Mouse (Mus musculus): ENCODE results near the gene Usp16. TPM values are rescaled to one million over a fixed set of nuclear protein-coding genes. Genes with fewer than 3 reads are reported as not detected.

The Usp16 gene
- total and polyA plus RNA-seq, 3 experiments = 80.9 to 149 (median 85.6) TPM

GRCm38 (mm10) chr16:87470579-87470978, 16.1 kb downstream of the Usp16 start (continued):
- no peak for TF ChIP-seq MAZ (IDR thresholded peaks at IDR 0.05; ENCODE audit: low read depth, low read length)

DNA sequence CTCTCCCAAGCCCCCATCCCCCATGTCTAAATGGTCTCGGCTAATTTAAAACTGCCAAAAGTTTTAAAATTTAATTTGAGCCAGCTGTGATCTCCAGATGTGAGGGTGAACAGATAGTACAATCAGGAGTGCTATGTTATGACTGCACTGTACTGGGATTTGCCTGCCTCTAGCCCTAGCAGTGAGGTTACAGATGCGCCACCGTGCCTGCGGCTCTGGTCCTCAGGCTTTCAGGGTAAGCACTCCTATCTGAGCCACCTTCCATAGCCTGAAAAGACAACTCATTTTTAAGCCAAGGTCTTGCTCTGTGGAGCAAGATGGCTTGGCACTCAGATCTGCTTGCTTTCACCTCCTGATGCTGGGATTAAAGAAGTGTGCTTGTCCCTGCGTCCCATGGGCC, 29.9 kb downstream of the Usp16 start:
- Histone ChIP-seq H3K4me2 (ENCODE audit: insufficient read depth, low read depth, poor library complexity, severe bottlenecking) (no peak overlapping the region), H3K9me3 (replicated peaks; ENCODE audit: low read length) (no peaks in the 10 kb centered on the region), H3K27ac (ENCODE audit: insufficient read depth, low read depth) (0 out of 2 replicates have a peak overlapping the region, but pooled peaks have one; percentile 25), H3K4me1 (ENCODE audit: control insufficient read depth in 1 of 2, insufficient read depth in 2 of 2) (peaks cover 3 to 5% of the 10 kb centered on the region in 2 experiments; a peak in 3 of 4 replicates), H3K36me3 (replicated peaks in 1 of 2; ENCODE audit: control insufficient read depth in 1 of 2, insufficient read depth in 1 of 2, low read length in 1 of 2) (peaks cover 68 to 91% of the 10 kb centered on the region in 2 experiments), H3K9ac (ENCODE audit: insufficient read depth, low read depth) (no peak overlapping the region), H3K4me3 (replicated peaks in 1 of 3; ENCODE audit: low read depth in 2 of 3, low read length in 2 of 3, poor library complexity in 1 of 3) (no peak overlapping the region), H3K79me2 (replicated peaks; ENCODE audit: control insufficient read depth, extremely low read depth, insufficient read depth, poor library complexity, severe bottlenecking) (peaks cover 19% of the 10 kb centered on the region), H3K27me3 (replicated peaks) (no peaks in the 10 kb centered on the region)
- TF ChIP-seq CHD2 (IDR thresholded peaks at IDR 0.05; ENCODE audit: low read length) (no peak), NELFE (IDR thresholded peaks at IDR 0.05; ENCODE audit: low read depth, low read length) (no peak), ZNF384 (IDR thresholded peaks at IDR 0.05; ENCODE audit: low read depth, low read length) (no peak), GABPA (IDR thresholded peaks at IDR 0.05; ENCODE audit: insufficient replicate concordance, low read depth, low read length) (no peak), SMC3 (IDR thresholded peaks at IDR 0.05; ENCODE audit: low read depth, low read length) (no peak), SIN3A (IDR thresholded peaks at IDR 0.05; ENCODE audit: low read length) (no peak), CTCF (conservative IDR thresholded peaks at IDR 0.05 in 1 of 2, IDR thresholded peaks at IDR 0.05 in 1 of 2; ENCODE audit: low read depth in 2 of 2, low read length in 2 of 2) (no peak), MAFK (IDR thresholded peaks at IDR 0.05; ENCODE audit: insufficient replicate concordance, low read length) (no peak)
- DNase-seq (ENCODE audit: extremely low read depth) = no peak
- dilution Hi-C loops (cut with MboI; ENCODE audit: extremely low pct_ligation_motif_present, extremely low pct_unique_long_range_greater_than_20kb, low sequenced_read_pairs) = no loop called here
- in situ Hi-C loops (cut with MboI; ENCODE audit: low pct_ligation_motif_present, low pct_unique_long_range_greater_than_20kb, low sequenced_read_pairs) = no loop called here

DNA sequence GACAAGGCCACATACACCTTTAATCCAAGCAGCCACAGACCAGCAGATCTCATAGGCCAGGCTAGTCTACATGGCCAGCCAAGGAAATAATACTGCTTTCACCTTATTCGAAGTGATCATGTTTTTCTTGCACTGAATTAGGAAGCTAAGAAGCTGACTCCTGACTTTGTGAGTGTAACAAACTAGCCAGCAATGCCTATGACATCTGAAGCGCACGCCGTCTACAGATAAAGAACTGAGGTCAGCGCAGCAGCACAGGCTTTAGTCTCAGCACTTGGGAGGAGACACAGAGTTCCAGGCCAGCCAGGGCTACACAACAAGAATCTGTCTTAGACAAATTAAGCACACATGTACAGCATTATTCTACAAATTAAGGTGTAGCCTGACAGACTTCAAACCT, 32.2 kb downstream of the Usp16 start:
- in situ Hi-C loops (cut with MboI; ENCODE audit: low pct_ligation_motif_present, low pct_unique_long_range_greater_than_20kb, low sequenced_read_pairs) = no loop called here

GRCm38 (mm10) chr16:87488605-87489004, 34.1 kb downstream of the Usp16 start:
- peaks cover 76 to 93% of the 10 kb centered on the region in 2 experiments for H3K36me3 ChIP-seq (replicated peaks in 1 of 2; ENCODE audit: control insufficient read depth in 1 of 2, insufficient read depth in 1 of 2, low read length in 1 of 2)
- peaks cover 39% of the 10 kb centered on the region for H3K79me2 ChIP-seq (replicated peaks; ENCODE audit: control insufficient read depth, extremely low read depth, insufficient read depth, poor library complexity, severe bottlenecking)
- H3K9me3 ChIP-seq (replicated peaks; ENCODE audit: low read length) = no peaks in the 10 kb centered on the region
- H3K4me1 ChIP-seq (ENCODE audit: control insufficient read depth in 1 of 2, insufficient read depth in 2 of 2) = peaks cover 3 to 17% of the 10 kb centered on the region in 2 experiments; a peak in 3 of 4 replicates
- in situ Hi-C loops (cut with MboI; ENCODE audit: low pct_ligation_motif_present, low pct_unique_long_range_greater_than_20kb, low sequenced_read_pairs) (no loop called here), dilution Hi-C loops (cut with MboI; ENCODE audit: extremely low pct_ligation_motif_present, extremely low pct_unique_long_range_greater_than_20kb, low sequenced_read_pairs) (no loop called here)
- no peak overlapping the region for H3K27ac ChIP-seq (ENCODE audit: insufficient read depth, low read depth)
- no peaks in the 10 kb centered on the region for H3K27me3 ChIP-seq (replicated peaks)
- TF ChIP-seq ZKSCAN1 (IDR thresholded peaks at IDR 0.05; ENCODE audit: borderline replicate concordance, low read depth, low read length) (no peak), POLR2AphosphoS2 (IDR thresholded peaks at IDR 0.05; ENCODE audit: low read depth, low read length) (0 out of 2 replicates have a peak, but pooled peaks have one; percentile 50)
- no peak overlapping the region for H3K4me3 ChIP-seq (replicated peaks in 1 of 3; ENCODE audit: low read depth in 2 of 3, low read length in 2 of 3, poor library complexity in 1 of 3)
- no peak for DNase-seq (ENCODE audit: extremely low read depth)
- H3K4me2 ChIP-seq (ENCODE audit: insufficient read depth, low read depth, poor library complexity, severe bottlenecking) = no peak overlapping the region
- no peak overlapping the region for H3K9ac ChIP-seq (ENCODE audit: insufficient read depth, low read depth)

More for the DNA sequence above, 32.2 kb downstream of the Usp16 start:
- no peak overlapping the region for H3K4me3 ChIP-seq (replicated peaks in 1 of 3; ENCODE audit: low read depth in 2 of 3, low read length in 2 of 3, poor library complexity in 1 of 3)
- H3K36me3 ChIP-seq (replicated peaks in 1 of 2; ENCODE audit: control insufficient read depth in 1 of 2, insufficient read depth in 1 of 2, low read length in 1 of 2) = peaks cover 81 to 95% of the 10 kb centered on the region in 2 experiments
- DNase-seq (ENCODE audit: extremely low read depth) = no peak
- H3K9ac ChIP-seq (ENCODE audit: insufficient read depth, low read depth) = no peak overlapping the region
- peaks cover 3 to 5% of the 10 kb centered on the region in 2 experiments; a peak in 3 of 4 replicates for H3K4me1 ChIP-seq (ENCODE audit: control insufficient read depth in 1 of 2, insufficient read depth in 2 of 2)
- H3K4me2 ChIP-seq (ENCODE audit: insufficient read depth, low read depth, poor library complexity, severe bottlenecking) = no peak overlapping the region
- peaks cover 29% of the 10 kb centered on the region for H3K79me2 ChIP-seq (replicated peaks; ENCODE audit: control insufficient read depth, extremely low read depth, insufficient read depth, poor library complexity, severe bottlenecking)
- no peaks in the 10 kb centered on the region for H3K27me3 ChIP-seq (replicated peaks)
- no peaks in the 10 kb centered on the region for H3K9me3 ChIP-seq (replicated peaks; ENCODE audit: low read length)
- dilution Hi-C loops (cut with MboI; ENCODE audit: extremely low pct_ligation_motif_present, extremely low pct_unique_long_range_greater_than_20kb, low sequenced_read_pairs) = no loop called here
- no peak for TF ChIP-seq E2F4 (IDR thresholded peaks at IDR 0.05; ENCODE audit: insufficient replicate concordance, low read depth, low read length)
- no peak overlapping the region for H3K27ac ChIP-seq (ENCODE audit: insufficient read depth, low read depth)
